In the genomic region with DNA sequence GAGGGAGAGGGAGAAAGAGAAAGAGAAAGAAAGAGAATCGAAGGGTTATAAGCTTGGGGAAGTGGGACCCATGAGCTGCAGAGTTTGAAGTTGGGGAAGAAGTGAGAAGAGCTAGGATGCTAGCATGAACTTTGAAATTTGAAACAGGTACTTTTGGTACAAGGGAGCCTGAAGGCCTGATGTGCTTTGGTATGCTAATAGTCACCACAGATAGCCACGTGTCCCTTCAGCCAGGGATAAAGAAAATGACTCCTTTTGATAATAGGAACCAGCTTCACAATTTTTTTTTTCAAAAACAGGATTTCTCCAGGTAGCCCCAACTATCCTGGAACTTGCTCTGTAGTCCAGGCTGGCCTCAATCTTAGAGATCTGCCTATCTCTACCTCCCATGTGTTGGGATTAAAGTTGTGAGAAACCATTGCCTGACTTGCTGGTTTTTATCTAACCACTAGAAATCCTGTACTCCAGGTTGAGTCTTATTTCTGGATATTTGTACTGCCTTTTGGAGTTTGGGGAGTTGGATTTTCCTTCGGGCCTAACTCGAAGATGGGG, we compare ENCODE assay signal across 7 mouse cellular contexts. TPM values are rescaled to one million over a fixed set of nuclear protein-coding genes. Genes with fewer than 3 reads are reported as not detected.
DNase-seq lines count a peak whose midpoint lies in the region; ATAC-seq and TF ChIP-seq lines count a peak whose summit lies in the region.

No protein-coding gene starts in this region.

- H3K9me3 ChIP-seq in embryonic facial prominence, embryonic 15.5 days (replicated peaks): no peaks in the 10 kb centered on the region
- no peaks in the 10 kb centered on the region for H3K9me3 ChIP-seq in limb, embryonic 12.5 days

- no peak for TF ChIP-seq POLR2A in liver, adult 2 months (IDR thresholded peaks at IDR 0.05; ENCODE audit: extremely low read depth, insufficient read depth, low read length)
- no peak for TF ChIP-seq POLR2A in small intestine, adult 2 months (IDR thresholded peaks at IDR 0.05; ENCODE audit: low read depth, low read length)

- peaks cover 5% of the 10 kb centered on the region for H3K36me3 ChIP-seq in liver, adult 2 months (ENCODE audit: control insufficient read depth, insufficient read depth, low read length)
- H3K36me3 ChIP-seq in embryonic facial prominence, embryonic 15.5 days: peaks cover 7% of the 10 kb centered on the region
- peaks cover 10% of the 10 kb centered on the region for H3K36me3 ChIP-seq in limb, embryonic 12.5 days
- peaks cover 5% of the 10 kb centered on the region; the same call in 1 of the 2 replicates for H3K36me3 ChIP-seq in small intestine, adult 2 months (ENCODE audit: control insufficient read depth, insufficient read depth, low read length)

- no peak overlapping the region; the same call in 1 of the 2 replicates for H3K4me3 ChIP-seq in liver, adult 2 months (ENCODE audit: insufficient read depth, low read depth, low read length)
- H3K4me3 ChIP-seq in embryonic facial prominence, embryonic 15.5 days (replicated peaks): peak overlapping the region; percentile 99; the same call in 1 of the 2 replicates
- H3K4me3 ChIP-seq in limb, embryonic 12.5 days (replicated peaks): peak overlapping the region; percentile 67; the same call in 1 of the 2 replicates
- no peak overlapping the region for H3K4me3 ChIP-seq in small intestine, adult 2 months (ENCODE audit: low read depth, low read length)

- peak overlapping the region; percentile 89 for H3K4me2 ChIP-seq in embryonic facial prominence, embryonic 15.5 days (replicated peaks)
- H3K4me2 ChIP-seq in limb, embryonic 12.5 days: peak overlapping the region; percentile 92; the same call in 1 of the 2 replicates

- peak overlapping the region; percentile 77; the same call in 1 of the 2 replicates for H3K27ac ChIP-seq in liver, adult 2 months (replicated peaks; ENCODE audit: insufficient read depth, low read depth, low read length)
- H3K27ac ChIP-seq in embryonic facial prominence, embryonic 15.5 days (replicated peaks): peak overlapping the region; percentile 95
- no peak overlapping the region for H3K27ac ChIP-seq in limb, embryonic 12.5 days
- peak overlapping the region; percentile 88; the same call in 1 of the 2 replicates for H3K27ac ChIP-seq in small intestine, adult 2 months (ENCODE audit: insufficient read depth, low read depth, low read length)

- DNase-seq in liver, adult 2 months (ENCODE audit: extremely low read depth, low read depth, low spot score): no peak
- DNase-seq in liver: no peak
- no peak for DNase-seq in gastrocnemius, postnatal 4 days (ENCODE audit: low spot score in 2 of 2)
- DNase-seq in left cerebral cortex, postnatal 25 days (ENCODE audit: low spot score in 2 of 2): no peak

- 81% methylated on average over 4 of the region's 4 CpGs for WGBS in liver, adult 2 months
- 67% methylated on average over 4 of the region's 4 CpGs for WGBS in embryonic facial prominence, embryonic 15.5 days
- 74% methylated on average over 4 of the region's 4 CpGs for WGBS in limb, embryonic 12.5 days
- WGBS in small intestine, adult 2 months: 71% methylated on average over 4 of the region's 4 CpGs

- TF ChIP-seq CTCF in liver, adult 2 months (IDR thresholded peaks at IDR 0.05; ENCODE audit: low read depth, low read length): no peak
- no peak for TF ChIP-seq CTCF in small intestine, adult 2 months (IDR thresholded peaks at IDR 0.05; ENCODE audit: extremely low read depth, insufficient read length, insufficient replicate concordance, low read depth, low read length)

- H3K27me3 ChIP-seq in liver, adult 2 months (ENCODE audit: control insufficient read depth, insufficient read depth, low read length): no peaks in the 10 kb centered on the region
- H3K27me3 ChIP-seq in embryonic facial prominence, embryonic 15.5 days: no peaks in the 10 kb centered on the region
- no peaks in the 10 kb centered on the region for H3K27me3 ChIP-seq in limb, embryonic 12.5 days
- no peaks in the 10 kb centered on the region for H3K27me3 ChIP-seq in small intestine, adult 2 months (ENCODE audit: control insufficient read depth, insufficient read depth, low read length)

- no peak overlapping the region for H3K9ac ChIP-seq in liver, adult 2 months (ENCODE audit: low read depth, low read length)
- no peak overlapping the region for H3K9ac ChIP-seq in embryonic facial prominence, embryonic 15.5 days
- H3K9ac ChIP-seq in limb, embryonic 12.5 days (replicated peaks): no peak overlapping the region

- intact Hi-C loops in left cerebral cortex, postnatal 25 days (cut with DNase I): no loop called here

- peaks cover 18% of the 10 kb centered on the region; the same call in 1 of the 2 replicates for H3K79me2 ChIP-seq in liver, adult 2 months (ENCODE audit: control insufficient read depth, insufficient read depth, low read length)

- no peak for ATAC-seq in embryonic facial prominence, embryonic 15.5 days (ENCODE audit: insufficient number of reproducible peaks, low FRiP score, low TSS enrichment, low read depth)
- no peak for ATAC-seq in limb, embryonic 12.5 days (ENCODE audit: insufficient number of reproducible peaks, insufficient read depth, low FRiP score, low TSS enrichment, low read depth)

- H3K4me1 ChIP-seq in liver, adult 2 months (ENCODE audit: control insufficient read depth, insufficient read depth, low read length): peaks cover 14% of the 10 kb centered on the region
- peaks cover 34% of the 10 kb centered on the region for H3K4me1 ChIP-seq in embryonic facial prominence, embryonic 15.5 days
- peaks cover 15% of the 10 kb centered on the region for H3K4me1 ChIP-seq in limb, embryonic 12.5 days (replicated peaks)
- H3K4me1 ChIP-seq in small intestine, adult 2 months (ENCODE audit: control insufficient read depth, insufficient read depth, insufficient read length, low read length): peaks cover 2% of the 10 kb centered on the region; the same call in 1 of the 2 replicates

RNA-seq across cellular contexts. Expression of gene Coro7, which starts 3.1 kb away (rescaled TPM):
- total RNA-seq in liver, adult 2 months (2014; rRNA removed): 6.1 and 8.5 TPM in 2 replicates
- 17.3 and 22.7 TPM in 2 replicates for polyA plus RNA-seq in liver, adult 2 months (2012; rRNA removed)
- polyA plus RNA-seq in embryonic facial prominence, embryonic 15.5 days (2015; fragmentation: Nextera tagmentation; extraction: Ambion mirVana): 17.2 and 21.4 TPM in 2 replicates
- 18.6 and 19.6 TPM in 2 replicates for polyA plus RNA-seq in limb, embryonic 12.5 days (2016; fragmentation: Nextera tagmentation; extraction: Ambion mirVana)
- 45.6 and 86.6 TPM in 2 replicates for polyA plus RNA-seq in small intestine, adult 2 months (2012; rRNA removed)
- 10 to 100 TPM; 27.3 to 28.5 TPM for total RNA-seq in gastrocnemius, postnatal 4 days (2021)
- total RNA-seq in left cerebral cortex, postnatal 25 days (2021): 10 to 100 TPM; 82.0 to 92.7 TPM

RNA-seq across cellular contexts. Expression of gene Nmral1, which starts 36.5 kb away (rescaled TPM):
- 10.0 and 11.2 TPM in 2 replicates for total RNA-seq in liver, adult 2 months (2014; rRNA removed)
- polyA plus RNA-seq in liver, adult 2 months (2012; rRNA removed): 4.8 and 7.8 TPM in 2 replicates
- polyA plus RNA-seq in embryonic facial prominence, embryonic 15.5 days (2015; fragmentation: Nextera tagmentation; extraction: Ambion mirVana): 51.3 and 52.5 TPM in 2 replicates
- polyA plus RNA-seq in limb, embryonic 12.5 days (2016; fragmentation: Nextera tagmentation; extraction: Ambion mirVana): 179 and 191 TPM in 2 replicates
- polyA plus RNA-seq in small intestine, adult 2 months (2012; rRNA removed): 2.2 and 5.6 TPM in 2 replicates
- total RNA-seq in gastrocnemius, postnatal 4 days (2021): 10 to 100 TPM; 14.0 to 15.1 TPM
- 10 to 100 TPM in 1 of 2 experiments, 1 to 10 TPM in 1; 9.6 to 10.5 TPM for total RNA-seq in left cerebral cortex, postnatal 25 days (2021)

RNA-seq across cellular contexts. Expression of gene Dnaja3, which starts 42.9 kb away (rescaled TPM):
- total RNA-seq in liver, adult 2 months (2014; rRNA removed): 76.3 and 81.0 TPM in 2 replicates
- polyA plus RNA-seq in liver, adult 2 months (2012; rRNA removed): 37.7 and 43.1 TPM in 2 replicates
- polyA plus RNA-seq in embryonic facial prominence, embryonic 15.5 days (2015; fragmentation: Nextera tagmentation; extraction: Ambion mirVana): 61.2 and 62.6 TPM in 2 replicates
- 55.1 and 58.0 TPM in 2 replicates for polyA plus RNA-seq in limb, embryonic 12.5 days (2016; fragmentation: Nextera tagmentation; extraction: Ambion mirVana)
- polyA plus RNA-seq in small intestine, adult 2 months (2012; rRNA removed): 10.2 and 13.7 TPM in 2 replicates
- 10 to 100 TPM; 61.8 to 62.1 TPM for total RNA-seq in gastrocnemius, postnatal 4 days (2021)
- 10 to 100 TPM; 62.2 to 63.3 TPM for total RNA-seq in left cerebral cortex, postnatal 25 days (2021)

RNA-seq across cellular contexts. Expression of gene Vasn, which starts 43.0 kb away (rescaled TPM):
- total RNA-seq in liver, adult 2 months (2014; rRNA removed): 4.0 and 5.1 TPM in 2 replicates
- 12.6 and 18.0 TPM in 2 replicates for polyA plus RNA-seq in liver, adult 2 months (2012; rRNA removed)
- 33.7 and 36.8 TPM in 2 replicates for polyA plus RNA-seq in embryonic facial prominence, embryonic 15.5 days (2015; fragmentation: Nextera tagmentation; extraction: Ambion mirVana)
- polyA plus RNA-seq in limb, embryonic 12.5 days (2016; fragmentation: Nextera tagmentation; extraction: Ambion mirVana): 29.4 and 30.4 TPM in 2 replicates
- 6.5 and 7.8 TPM in 2 replicates for polyA plus RNA-seq in small intestine, adult 2 months (2012; rRNA removed)
- 10 to 100 TPM; 11.7 to 15.1 TPM for total RNA-seq in gastrocnemius, postnatal 4 days (2021)
- total RNA-seq in left cerebral cortex, postnatal 25 days (2021): 1 to 10 TPM; 7.5 to 9.9 TPM

RNA-seq across cellular contexts. Expression of gene Hmox2, which starts 43.5 kb away (rescaled TPM):
- 40.7 and 52.9 TPM in 2 replicates for total RNA-seq in liver, adult 2 months (2014; rRNA removed)
- polyA plus RNA-seq in liver, adult 2 months (2012; rRNA removed): 25.4 and 28.3 TPM in 2 replicates
- 100 and 101 TPM in 2 replicates for polyA plus RNA-seq in embryonic facial prominence, embryonic 15.5 days (2015; fragmentation: Nextera tagmentation; extraction: Ambion mirVana)
- polyA plus RNA-seq in limb, embryonic 12.5 days (2016; fragmentation: Nextera tagmentation; extraction: Ambion mirVana): 102 and 106 TPM in 2 replicates
- 11.8 and 21.2 TPM in 2 replicates for polyA plus RNA-seq in small intestine, adult 2 months (2012; rRNA removed)
- 10 to 100 TPM; 54.3 to 56.2 TPM for total RNA-seq in gastrocnemius, postnatal 4 days (2021)
- 10 to 100 TPM; 79.0 to 80.3 TPM for total RNA-seq in left cerebral cortex, postnatal 25 days (2021)

Comparison
In these comparisons a context has a peak if more than half of its experiments do, and no peak if none do; other contexts are left out.
1. H3K4me3 ChIP-seq: peak in embryonic facial prominence, embryonic 15.5 days (single experiment) and limb, embryonic 12.5 days (single experiment); none in liver, adult 2 months (single experiment) and small intestine, adult 2 months (single experiment).